Mouse (Mus musculus): Measurements from ENCODE around the gene Arhgef3. TPM values are rescaled to one million over a fixed set of nuclear protein-coding genes. Genes with fewer than 3 reads are reported as not detected.
A peak's percentile ranks its signal among the peaks of the same experiment; 100 is the strongest.
"Not testable (repeated sequence)": the region's sequence is repeated elsewhere in the genome, so short reads cannot be mapped to it uniquely, and the experiment has no call there.

Gene Arhgef3
- total RNA-seq, 2 experiments from 2014 or later: 29.9 to 44.1 TPM

GRCm38 (mm10) chr14:27231974-27232780, 117.5 kb downstream of the Arhgef3 start:
- DNase-seq: no peak

DNA sequence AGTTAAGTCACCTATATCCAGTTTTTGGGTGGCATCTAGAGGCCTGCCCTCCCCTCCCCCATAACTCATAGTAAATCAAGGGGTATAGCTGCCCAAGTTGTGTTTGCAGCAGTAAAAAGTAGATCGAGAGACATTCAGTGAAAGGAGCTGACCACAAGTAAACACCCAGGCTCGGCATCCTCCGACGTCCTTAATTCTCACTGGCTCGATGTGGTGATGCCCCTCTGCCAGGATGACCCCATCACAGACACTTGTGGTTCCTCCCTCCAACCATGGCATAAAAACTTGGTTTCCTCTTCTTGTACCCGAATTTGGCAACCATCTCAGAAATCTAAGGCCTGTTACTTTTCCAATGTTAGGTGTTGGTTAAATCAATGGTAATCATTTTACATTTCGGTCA, 118.4 kb downstream of the Arhgef3 start:
- no peak for DNase-seq

- DNase-seq: no peak
Observed at GRCm38 (mm10) chr14:27233656-27234055, 119.0 kb downstream of the Arhgef3 start.

DNA sequence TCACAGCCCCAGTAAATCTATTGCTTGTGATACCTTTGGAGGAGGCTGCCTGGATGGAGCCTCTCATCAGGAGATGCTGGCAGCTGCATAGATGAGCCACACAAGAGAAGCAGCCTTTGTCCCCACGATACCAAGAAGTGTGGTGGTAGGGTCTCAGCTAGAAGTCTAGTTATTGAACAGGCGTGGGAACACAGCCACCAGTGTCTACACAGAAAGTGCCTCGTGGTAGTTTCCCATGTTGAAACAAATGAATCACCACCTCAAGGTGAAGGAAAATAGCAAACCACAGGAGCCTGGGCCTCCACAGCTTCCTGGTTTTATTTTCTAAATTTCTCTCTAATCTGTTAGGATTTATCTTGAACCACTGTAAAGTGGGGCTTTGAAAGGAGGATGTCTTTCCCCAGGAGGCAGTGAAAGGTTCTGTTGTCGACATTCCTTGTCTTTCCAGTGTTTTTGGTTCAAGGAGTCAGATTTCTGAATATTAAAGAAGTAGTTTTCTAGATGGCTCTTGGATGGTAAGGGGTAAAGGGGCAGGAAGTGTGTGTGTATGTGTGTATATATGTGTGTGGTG, 119.7 kb downstream of the Arhgef3 start:
- DNase-seq: no peak

- no peak for DNase-seq
Observed at GRCm38 (mm10) chr14:27235897-27236553, 121.3 kb downstream of the Arhgef3 start.

DNA sequence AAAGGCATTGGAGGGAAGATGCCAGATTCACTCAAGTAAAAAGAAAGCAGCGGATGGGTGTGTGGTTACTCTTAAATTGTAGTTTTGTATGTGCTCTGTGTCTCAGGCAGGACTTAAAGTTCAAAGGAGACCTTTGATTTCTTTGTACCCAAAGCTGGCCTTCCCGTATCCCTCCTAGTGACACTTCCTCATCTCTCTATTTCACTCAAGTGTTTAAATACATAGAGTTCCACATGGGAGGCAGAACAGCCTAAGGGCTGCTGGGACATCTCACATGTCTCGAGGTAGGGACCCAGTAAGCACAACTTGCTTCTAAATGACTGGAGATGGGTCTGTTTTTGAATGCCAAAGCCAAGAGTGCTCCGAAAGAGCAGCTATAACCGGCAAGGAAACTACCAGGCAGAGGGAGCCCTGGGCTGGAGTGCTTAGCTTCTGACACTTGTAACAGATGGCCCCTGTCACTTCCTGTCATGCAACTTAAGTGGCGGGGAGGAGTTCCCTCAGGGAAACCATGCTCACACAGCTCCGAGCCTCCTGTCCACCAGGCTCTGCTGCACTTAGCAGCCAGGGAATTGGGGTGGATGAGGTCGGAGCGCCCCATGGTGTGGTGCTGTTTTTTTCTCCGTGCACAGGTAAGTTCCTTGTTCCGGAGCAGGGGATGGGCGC, 123.0 kb downstream of the Arhgef3 start:
- DNase-seq: peak; percentile 52 to 60

- DNase-seq: no peak
Observed at GRCm38 (mm10) chr14:27238600-27239118, 124.0 kb downstream of the Arhgef3 start.

DNA sequence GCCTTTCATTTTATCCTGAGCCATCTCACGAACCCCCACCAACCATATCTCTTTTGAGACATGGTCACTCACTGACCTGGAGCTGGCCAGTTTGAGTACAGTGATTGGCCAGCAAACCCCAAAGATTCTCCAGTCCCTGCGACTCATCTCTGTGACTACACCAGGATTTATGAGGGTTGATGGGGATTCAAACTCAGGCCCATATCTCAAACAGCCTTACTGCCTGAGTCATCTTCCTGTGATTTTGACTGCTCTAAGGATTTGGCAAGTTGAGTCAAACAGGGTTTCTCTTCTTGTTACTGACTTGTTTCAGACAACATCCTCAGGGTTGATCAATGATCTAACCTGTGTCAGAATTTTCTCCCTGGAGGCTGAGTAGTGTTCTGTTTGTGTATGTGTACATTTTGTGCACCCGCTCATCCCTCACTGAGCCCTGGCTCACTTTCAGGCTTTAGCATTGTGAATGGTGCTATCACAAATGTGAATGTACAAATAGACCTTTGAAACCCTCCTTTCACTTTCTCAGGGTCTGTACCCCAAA, 124.9 kb downstream of the Arhgef3 start:
- no peak for DNase-seq

DNA sequence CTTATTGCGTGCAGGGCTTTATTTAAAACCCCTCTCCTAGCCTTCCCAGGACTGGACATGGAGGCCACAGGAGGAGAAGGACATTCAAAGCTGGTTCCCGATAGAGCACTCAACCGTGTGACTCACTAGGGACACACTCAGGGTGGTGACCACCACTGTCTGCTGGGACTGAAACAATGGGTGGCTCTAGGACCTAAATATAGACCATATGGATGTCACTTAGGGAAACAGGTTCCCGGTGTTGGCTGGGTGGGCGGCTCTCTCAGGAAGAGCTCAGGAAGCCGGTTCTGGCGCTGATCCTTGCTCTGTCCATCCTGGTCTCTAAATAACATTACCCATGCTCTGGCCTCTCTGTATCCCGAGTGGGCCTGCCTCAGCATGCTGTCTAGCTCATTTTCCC, 127.6 kb downstream of the Arhgef3 start:
- peak; percentile 38 to 51 for DNase-seq

GRCm38 (mm10) chr14:27242769-27243168, 128.1 kb downstream of the Arhgef3 start:
- no peak for DNase-seq

DNA sequence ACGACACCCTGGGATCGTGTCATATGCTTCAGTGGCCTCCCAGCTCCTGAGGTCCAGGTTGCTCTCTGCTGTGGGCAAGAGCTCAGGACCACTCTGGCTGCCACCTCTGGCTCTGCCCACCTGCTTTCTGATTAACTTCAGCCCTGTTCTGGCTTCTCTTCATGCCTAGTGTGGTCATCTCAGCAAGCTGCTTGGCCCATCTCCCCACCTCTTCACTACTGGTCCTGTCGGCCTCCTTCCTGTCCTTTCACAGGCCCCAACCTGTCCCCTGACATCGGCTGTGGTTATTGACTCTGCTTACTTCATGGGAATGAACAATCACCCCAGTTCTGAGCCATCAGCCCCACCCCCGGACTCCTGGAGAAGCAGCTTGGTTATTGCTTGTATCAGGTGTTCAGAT, 128.9 kb downstream of the Arhgef3 start:
- DNase-seq: no peak

DNA sequence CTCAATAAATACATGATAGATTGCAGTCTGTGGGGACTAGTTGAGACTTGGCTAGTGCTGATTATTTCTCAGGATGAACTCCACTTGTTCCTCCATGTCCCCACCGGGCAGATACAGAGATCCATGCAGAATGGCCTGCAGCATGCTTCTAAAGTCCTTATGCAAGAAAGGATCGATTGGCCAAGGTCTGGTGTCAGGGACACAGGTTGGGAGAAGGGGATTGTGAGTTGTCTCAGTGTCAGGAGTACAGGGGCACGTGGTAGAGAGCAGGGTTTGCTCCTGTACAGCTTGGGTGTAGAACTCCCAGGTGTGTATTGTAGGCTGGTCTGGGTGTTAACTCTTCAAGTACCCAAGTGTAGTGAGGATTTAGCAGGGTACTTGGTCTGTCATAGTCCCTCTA, 130.2 kb downstream of the Arhgef3 start:
- no peak for DNase-seq

DNA sequence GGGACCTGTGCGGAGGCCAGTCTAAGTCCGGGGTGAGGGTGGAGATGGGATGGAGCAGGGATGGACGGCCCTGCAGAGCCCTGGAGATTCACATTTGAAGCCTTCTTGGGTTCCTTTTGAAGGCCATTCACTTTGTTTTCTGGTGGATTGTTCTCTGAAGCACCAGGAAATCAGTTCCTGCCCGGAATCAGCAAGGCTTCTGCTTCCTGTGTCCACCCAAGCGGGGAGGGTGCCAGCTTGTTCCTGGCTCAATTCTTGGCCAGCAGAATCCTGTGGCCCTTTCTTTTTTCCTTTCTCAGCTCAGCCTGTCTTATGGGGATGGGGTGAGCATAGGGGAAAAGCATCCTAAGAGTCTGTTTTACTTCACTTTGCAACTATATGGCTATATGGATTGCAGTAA, 131.7 kb downstream of the Arhgef3 start:
- DNase-seq: peak; percentile 43 to 58

GRCm38 (mm10) chr14:27246948-27247347, 132.2 kb downstream of the Arhgef3 start:
- not testable (repeated sequence) for DNase-seq

DNA sequence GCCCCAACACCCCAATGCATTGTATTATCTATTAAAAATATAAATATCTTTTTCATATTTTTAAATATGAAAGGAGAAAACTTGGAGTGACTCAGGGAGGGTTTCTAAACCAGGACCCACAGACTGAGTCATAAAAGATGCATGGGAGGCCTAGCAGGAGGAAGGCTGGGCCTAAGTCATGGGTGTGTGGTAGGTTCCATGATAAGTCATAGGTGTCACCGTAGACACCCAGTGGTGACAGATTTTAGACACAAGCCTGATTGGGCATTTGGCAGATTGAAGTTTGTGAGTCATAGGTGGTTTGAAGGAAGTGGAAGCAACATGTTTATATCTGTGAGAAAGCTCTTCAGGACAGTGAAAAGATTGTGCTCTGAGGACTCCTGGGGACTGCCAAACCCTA, 134.4 kb downstream of the Arhgef3 start:
- no peak for DNase-seq

DNA sequence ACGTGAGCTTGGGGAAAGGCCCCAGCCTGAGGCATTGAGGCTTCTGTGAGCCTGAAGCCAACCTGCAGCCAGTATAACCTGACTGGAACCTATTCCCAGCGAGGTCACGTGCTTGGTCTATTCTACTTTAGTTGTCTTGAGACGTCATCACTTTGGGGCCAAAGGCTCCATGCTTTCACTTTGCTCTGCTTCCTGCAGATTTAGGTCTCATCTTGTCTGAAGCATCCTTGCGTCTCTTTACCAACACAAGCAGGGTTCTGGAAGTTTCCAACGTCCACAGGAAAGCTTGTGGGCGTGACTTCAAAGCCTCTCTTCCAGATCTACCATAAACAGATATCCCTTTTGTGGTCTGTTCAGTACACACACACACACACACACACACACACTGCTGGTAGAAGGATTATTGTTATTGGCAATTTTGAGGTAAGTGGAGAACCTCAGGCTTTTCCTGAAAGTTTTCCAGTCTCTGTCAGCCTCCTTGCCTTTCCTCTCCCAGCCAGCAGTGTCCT, 135.6 kb downstream of the Arhgef3 start:
- DNase-seq: no peak

DNA sequence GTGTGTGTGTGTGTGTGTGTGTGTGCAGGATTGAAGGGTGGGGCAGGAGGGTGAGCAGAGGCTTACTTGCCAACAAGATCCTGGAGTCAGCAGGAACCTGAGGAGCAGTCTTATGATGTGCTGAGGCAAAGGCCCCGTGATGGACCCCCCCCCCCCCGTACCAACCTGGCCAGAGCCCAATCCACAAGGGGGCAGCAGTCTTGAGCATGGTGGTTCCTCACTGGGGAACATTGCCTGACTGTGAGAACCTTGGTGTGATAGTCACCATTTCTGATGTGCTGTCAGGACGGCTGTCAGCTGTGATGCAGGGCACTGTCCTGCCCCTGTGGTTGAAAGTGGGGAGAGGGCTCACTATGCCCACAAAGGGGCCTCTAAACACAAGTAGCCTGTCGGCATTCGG, 138.7 kb downstream of the Arhgef3 start:
- no peak for DNase-seq

DNA sequence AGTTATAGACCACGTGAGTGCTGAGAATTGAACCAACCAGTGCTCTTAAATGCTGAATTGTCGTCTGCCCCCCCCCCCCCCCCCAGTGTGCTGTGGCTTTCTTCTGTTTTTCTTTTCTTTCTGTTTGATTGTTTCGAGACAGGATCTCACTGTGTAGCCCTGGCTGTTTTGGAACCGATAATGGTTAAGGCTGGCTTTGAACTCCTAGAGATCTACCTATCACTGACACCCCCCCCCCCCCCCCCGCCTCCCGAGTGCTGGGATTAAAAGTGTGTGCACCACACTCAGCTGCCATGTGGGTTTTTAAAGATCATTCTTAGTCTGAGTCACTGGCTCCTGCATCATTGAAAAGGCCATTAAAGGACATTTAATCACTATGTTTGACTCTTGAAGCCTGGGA, 147.7 kb downstream of the Arhgef3 start:
- DNase-seq: no peak

DNA sequence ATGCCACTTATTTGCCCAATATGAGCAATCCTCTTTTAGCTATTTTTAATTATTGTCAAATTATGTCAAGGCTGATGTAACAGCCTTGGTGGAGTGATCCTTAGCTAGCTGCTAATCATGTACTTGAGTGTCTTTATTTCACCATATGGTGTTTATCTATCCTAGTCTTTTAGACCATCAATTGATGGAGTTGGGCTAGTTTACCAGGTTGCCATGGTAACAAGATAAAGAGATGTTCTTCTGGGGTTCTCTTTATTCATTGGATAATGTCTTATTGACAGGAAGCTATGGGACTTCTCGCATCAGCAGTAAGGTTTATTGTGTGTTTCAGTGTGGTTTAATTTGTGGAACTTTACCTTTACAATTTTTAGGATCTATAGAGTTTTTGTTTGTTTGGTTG, 151.9 kb downstream of the Arhgef3 start:
- no peak for DNase-seq

- DNase-seq: no peak
Observed at GRCm38 (mm10) chr14:27268137-27268536, 153.4 kb downstream of the Arhgef3 start.

- DNase-seq: no peak
Observed at GRCm38 (mm10) chr14:27268986-27269700, 154.4 kb downstream of the Arhgef3 start.
